In genomic region chr6:137613903-137614302, GRCm38 (mm10) we compare ENCODE assay signal across 8 mouse cellular contexts.
DNase-seq lines count a peak whose midpoint lies in the region; ATAC-seq lines count a peak whose summit lies in the region.

No protein-coding gene starts in this region.

- ATAC-seq in frontal cortex, adult (ENCODE audit: low TSS enrichment), result no peak

- peak; percentile 35 for DNase-seq in embryo, embryonic 10.5 days (ENCODE audit: low spot score)
- DNase-seq in embryo, embryonic 11 days, result no peak
- peak; percentile 7 for DNase-seq in right cerebral cortex, postnatal 4 days
- DNase-seq in right cerebral cortex, postnatal 14 days, result no peak
- peak; percentile 31 for DNase-seq in kidney, adult 9 months
- no peak for DNase-seq in right cerebral cortex, adult 18-20 months
- DNase-seq in layer of hippocampus, adult 9-10 months (ENCODE audit: low spot score), result no peak

Comparison
In these comparisons a context has a peak if more than half of its experiments do, and no peak if none do; other contexts are left out.
1. DNase-seq: peak in embryo, embryonic 10.5 days (single experiment), right cerebral cortex, postnatal 4 days (single experiment) and kidney, adult 9 months (single experiment); none in embryo, embryonic 11 days (single experiment), right cerebral cortex, postnatal 14 days (single experiment), right cerebral cortex, adult 18-20 months (single experiment) and layer of hippocampus, adult 9-10 months (single experiment).